Mouse (Mus musculus) adrenal gland (tissue): ENCODE results near the gene Ptprh.
"Not testable (repeated sequence)": the region's sequence is repeated elsewhere in the genome, so short reads cannot be mapped to it uniquely, and the experiment has no call there.

Experiments used
- intact Hi-C: fragments of 180-260 bp; cut with DNase I; formaldehyde crosslinking; loops from one replicate; pipeline ENCODE4 v1.15.1; 2025

Gene Ptprh

GRCm38 (mm10) chr7:4611511-4611910 lies 7.7 kb upstream of the Ptprh start:
- intact Hi-C loops = no loop called here

DNA sequence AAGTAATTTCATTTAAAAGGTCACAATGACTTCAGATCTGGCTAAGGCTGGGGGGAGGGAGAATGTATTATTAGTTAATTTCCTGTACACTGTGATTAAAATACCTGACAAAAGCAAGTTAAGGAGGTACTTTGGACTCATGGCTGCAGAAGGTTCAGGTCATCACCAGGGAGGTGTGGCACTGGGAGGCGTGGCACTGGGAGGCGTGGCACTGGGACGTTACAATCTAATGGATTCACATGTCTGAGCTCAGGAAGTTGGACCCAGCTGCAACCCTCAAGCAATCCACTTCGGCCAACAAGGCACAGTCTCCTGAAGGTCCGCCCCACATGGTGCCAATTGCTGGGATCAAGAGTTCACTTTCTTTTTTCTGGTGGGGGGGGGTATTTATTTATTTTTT lies 4.2 kb upstream of the Ptprh start:
- intact Hi-C loops = no loop called here

DNA sequence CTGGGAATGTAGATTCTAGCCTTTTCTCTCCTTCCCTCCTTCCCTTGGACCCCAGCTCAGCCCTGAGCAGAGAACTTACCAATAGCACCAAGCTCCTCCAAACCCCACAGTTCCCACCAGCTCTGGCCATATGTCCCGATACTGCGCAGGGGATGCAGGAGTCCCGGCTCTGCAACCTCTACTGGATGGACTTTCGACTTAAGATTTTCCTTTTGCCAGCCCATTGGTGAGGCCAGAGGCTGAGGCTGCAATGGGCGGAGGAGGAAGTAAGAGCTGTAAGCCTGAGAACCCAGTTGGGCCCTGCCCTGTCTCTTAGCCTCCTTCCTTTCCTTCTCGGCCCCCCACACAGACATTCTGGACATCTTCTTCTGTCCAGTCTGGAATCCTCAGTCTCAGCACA lies 872 bp downstream of the Ptprh start:
- intact Hi-C loops = no loop called here

DNA sequence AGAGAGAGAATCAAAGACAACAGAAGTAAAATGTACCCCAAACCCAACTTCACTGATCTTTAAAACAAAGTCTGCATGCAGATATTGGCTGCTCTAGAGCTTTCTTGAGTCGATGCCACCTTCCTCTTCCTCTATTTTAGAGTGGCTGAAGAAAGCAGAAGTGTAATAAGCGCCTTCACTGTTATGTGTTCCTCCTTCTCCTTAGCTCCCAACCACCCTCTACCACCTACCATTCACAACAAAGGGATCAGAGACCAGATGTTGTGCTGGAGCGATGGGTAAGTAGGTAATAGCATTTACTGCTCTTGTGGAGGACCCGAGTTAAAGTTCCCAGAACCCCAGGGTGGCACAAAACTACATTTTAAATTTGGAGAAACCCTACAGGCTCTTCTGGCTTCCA lies 6.8 kb downstream of the Ptprh start:
- intact Hi-C loops = not testable (repeated sequence)

DNA sequence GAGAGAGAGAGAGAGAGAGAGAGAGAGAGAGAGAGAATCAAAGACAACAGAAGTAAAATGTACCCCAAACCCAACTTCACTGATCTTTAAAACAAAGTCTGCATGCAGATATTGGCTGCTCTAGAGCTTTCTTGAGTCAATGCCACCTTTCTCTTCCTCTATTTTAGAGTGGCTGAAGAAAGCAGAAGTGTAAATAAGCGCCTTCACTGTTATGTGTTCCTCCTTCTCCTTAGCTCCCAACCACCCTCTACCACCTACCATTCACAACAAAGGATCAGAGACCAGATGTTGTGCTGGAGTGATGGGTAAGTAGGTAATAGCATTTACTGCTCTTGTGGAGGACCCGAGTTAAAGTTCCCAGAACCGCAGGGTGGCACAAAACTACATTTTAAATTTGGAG lies 22.4 kb downstream of the Ptprh start:
- intact Hi-C loops = not testable (repeated sequence)

- intact Hi-C loops = not testable (repeated sequence)
Observed at GRCm38 (mm10) chr7:4572361-4572760, 31.5 kb downstream of the Ptprh start.

GRCm38 (mm10) chr7:4562660-4563059 lies 41.2 kb downstream of the Ptprh start:
- intact Hi-C loops = no loop called here

GRCm38 (mm10) chr7:4557167-4557560 lies 46.7 kb downstream of the Ptprh start:
- intact Hi-C loops = loop anchor here (2.0 to 10.0 kb wide), 4 partner anchors 68 to 385 kb away; partner anchors contain the start of gene Tmem238

- intact Hi-C loops = loop anchor here (2.0 to 10.0 kb wide), 4 partner anchors 68 to 386 kb away; partner anchors contain the start of gene Tmem238
Observed at GRCm38 (mm10) chr7:4556256-4557166, 47.3 kb downstream of the Ptprh start.

DNA sequence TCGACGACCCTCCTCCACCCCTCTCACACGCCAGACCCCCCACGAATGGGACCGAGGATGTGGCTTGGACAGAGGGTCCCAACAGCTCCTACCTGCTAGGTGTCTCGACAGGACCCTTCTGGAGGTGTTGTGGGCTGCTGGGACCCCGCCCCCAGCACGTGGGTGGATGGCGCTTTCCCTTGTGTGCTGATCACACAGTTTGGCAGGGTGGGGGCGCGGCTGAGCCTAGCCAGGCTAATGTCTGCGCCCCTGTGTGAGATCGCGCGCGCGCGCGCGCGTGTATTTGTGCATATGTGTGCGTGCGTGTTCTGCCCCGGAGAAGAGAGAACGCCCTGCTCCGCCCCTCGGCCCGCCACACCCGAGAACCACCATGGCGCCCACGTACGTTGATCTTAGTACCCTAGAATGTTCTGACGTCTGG lies 56.6 kb downstream of the Ptprh start, which contains the start of gene Syt5:
TSS of gene Syt5 (minus strand) at position 321 of the 421 bp plus-strand sequence.
- intact Hi-C loops = no loop called here

DNA sequence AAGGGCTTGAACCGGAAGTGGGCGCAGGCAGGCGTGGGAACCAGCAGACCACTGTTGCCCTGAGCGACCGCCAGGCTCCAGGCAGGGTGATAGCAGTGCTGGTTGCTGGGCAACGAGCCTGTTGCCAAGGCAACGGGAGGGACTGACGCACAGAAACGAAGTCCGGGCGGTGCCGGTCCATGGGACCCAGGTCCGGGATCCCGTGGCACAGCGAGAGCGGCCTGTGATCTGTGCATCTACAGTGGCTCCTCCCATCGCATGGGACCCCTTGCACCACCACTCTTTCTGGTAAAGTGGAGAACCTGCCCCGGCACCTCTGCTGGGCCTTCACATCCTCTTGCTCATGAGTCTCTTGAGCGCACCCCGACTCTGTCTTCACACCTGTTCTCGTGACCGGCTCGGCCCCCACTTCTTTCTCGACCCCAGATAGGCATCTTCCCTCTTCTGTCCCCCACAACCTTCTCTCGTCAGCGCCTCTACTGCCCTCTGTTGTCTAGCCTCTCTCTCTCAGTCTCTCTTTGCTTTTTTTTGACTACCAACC lies 57.2 kb downstream of the Ptprh start:
- intact Hi-C loops = no loop called here

DNA sequence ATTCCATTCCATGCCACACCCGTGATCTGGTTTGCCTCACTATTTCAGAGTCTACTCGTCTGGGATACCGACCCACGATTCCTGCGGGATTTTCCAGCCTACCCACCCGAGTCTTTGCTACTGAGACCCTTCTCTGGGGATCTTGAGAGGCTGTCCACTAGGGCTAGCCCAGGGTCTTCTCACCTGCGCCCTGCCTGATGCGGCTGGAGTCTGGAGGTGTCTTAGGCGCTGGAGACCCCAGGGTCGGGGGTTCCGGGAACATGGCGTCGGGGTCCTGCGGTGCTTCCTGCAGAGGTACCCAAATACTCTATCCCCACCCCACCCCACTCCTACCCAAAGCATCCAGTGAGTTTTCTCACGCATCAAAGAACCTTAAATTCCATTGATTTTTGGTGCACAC lies 57.8 kb downstream of the Ptprh start:
- intact Hi-C loops = no loop called here

- intact Hi-C loops = no loop called here
Observed at GRCm38 (mm10) chr7:4542013-4542412, 61.8 kb downstream of the Ptprh start.

DNA sequence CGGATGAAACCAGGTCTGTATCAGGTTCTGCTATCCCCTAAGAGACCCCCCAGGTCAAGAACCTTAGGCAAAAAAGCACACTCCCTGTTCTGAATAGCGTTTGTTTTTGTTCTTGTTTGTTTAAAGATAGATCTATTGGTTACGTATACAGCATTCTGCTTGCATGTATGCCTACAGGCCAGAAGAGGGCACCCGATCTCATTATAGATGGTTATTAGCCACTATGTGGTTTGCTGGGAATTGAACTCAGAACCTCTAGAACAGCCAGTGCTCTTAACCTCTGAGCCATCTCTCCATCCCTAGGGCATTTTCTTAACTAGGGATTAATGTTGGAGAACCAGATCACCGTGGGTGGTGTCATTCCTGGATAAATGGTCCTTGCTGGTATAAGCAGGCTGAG lies 62.5 kb downstream of the Ptprh start:
- intact Hi-C loops = no loop called here

DNA sequence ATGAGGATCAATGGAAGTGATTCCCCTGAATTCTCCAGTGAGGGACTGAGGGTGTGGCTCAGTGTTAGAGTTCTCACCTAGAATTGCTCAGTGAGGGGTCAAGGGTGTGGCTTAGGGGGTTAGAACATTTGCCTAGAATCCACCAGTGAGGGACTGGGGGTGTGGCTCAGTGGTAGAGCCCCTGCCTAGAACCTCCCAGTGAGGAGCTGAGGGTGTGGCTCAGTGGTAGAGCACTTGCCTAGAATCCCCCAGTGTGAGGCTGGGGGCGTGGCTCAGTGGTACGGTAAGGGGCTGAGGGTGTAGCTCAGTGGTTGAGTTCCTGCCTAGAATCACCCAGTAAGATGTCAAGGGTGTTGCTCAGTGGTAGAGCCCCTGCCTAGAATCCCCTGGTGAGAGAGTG lies 64.8 kb downstream of the Ptprh start:
- intact Hi-C loops = no loop called here

GRCm38 (mm10) chr7:4537181-4537580 lies 66.7 kb downstream of the Ptprh start:
- intact Hi-C loops = no loop called here

GRCm38 (mm10) chr7:4536369-4536768 lies 67.5 kb downstream of the Ptprh start:
- intact Hi-C loops = no loop called here

DNA sequence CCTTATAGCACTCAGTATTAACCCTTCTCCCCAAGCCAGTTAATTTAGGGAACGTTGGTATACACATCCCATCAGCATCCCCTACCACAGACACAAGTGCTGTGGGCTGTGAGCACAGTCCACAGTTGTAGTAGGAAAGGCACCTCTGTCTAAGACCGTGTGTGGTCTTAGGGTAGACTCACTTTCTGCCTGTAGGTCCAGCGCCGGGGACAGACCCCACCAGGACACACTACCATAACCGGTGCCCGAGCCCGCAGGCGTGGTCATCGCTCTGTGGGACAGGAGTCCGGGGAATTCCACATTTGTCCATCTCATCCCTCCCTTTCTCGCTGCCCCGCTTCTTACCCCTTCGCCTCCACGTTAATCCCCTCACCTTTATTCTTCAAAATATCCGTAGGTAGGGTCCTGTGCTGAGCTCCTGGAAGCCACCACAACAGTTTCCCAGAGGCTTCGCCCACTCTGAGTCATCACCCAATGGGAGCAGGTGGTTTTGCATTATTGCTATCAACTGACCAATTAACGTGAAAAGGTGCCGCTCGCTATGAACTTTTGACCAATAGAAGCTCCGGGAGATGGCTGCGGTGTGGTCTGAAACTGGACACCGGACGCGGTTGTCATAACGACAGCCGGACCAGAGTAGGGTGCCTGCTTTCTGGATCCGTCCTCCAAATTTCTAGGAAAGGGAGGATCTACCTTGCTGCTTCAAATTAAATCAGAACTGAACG lies 71.7 kb downstream of the Ptprh start, which contains the start of gene Dnaaf3:
TSS of gene Dnaaf3 (minus strand) at position 449 of the 725 bp plus-strand sequence.
- intact Hi-C loops = no loop called here

- intact Hi-C loops = not testable (repeated sequence)
Observed at GRCm38 (mm10) chr7:4530166-4530565, 73.7 kb downstream of the Ptprh start.

GRCm38 (mm10) chr7:4527302-4527689 lies 76.5 kb downstream of the Ptprh start:
- intact Hi-C loops = no loop called here

- intact Hi-C loops = no loop called here
Observed at GRCm38 (mm10) chr7:4526341-4527301, 77.2 kb downstream of the Ptprh start.
